Mouse (Mus musculus): ENCODE measurements around the gene Eif2s1.

DNA sequence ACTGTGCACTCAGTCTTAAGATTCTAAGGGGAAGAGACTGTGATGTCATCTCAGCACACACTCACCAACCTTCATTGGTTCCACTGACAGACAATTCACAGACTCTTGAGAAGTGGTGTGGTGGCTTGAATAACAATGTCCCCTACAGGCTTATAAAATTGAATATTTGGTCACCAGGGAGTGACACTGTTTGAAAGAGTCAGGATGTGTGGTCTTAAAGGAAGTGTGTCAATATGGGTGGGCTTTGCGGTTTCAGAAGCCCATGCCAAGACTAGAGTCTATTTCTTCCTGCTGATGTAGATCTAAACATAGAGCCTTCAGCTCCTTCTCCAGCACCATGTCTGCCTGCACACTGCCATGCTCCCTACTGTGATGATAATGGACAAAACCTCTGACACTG, 36.2 kb downstream of the Eif2s1 start:
- TF ChIP-seq POLR2A (IDR thresholded peaks at IDR 0.05; ENCODE audit: borderline replicate concordance, low read depth, low read length) (no peak), CTCF (IDR thresholded peaks at IDR 0.05; ENCODE audit: low read depth, low read length) (no peak)

Measured in bone marrow macrophage, adult 2 months (primary cell).